18 mouse cellular contexts compared by ENCODE assay signal in genomic region chr10:68179741-68180140, GRCm38 (mm10).
DNase-seq lines count a peak whose midpoint lies in the region; ATAC-seq and TF ChIP-seq lines count a peak whose summit lies in the region.
"Had no signal": no experiment of that assay in that cellular context is flagged by ENCODE, and none has a peak within 500 bp of the region (broad histone marks: within the 10 kb centered on the region; RNA-seq: fewer than 3 reads in every experiment).

No protein-coding gene starts in this region.

- H3K9me3 ChIP-seq in heart, embryonic 12.5 days (replicated peaks), result no peaks in the 10 kb centered on the region
- no peaks in the 10 kb centered on the region for H3K9me3 ChIP-seq in kidney, postnatal 0 days (replicated peaks; ENCODE audit: low read length)
- H3K9me3 ChIP-seq: embryonic facial prominence, embryonic 13.5 days; forebrain, embryonic 10.5 days; midbrain, embryonic 13.5 days; neural tube, embryonic 15.5 days had no signal

- H3K27ac ChIP-seq in heart, embryonic 12.5 days (ENCODE audit: poor library complexity, severe bottlenecking), result peak overlapping the region; percentile 29; the same call in 1 of the 2 replicates
- H3K27ac ChIP-seq in kidney, postnatal 0 days, result peak overlapping the region; percentile 62; the same call in 1 of the 2 replicates
- peak overlapping the region; percentile 95 for H3K27ac ChIP-seq in brown adipose tissue, adult 24 weeks (replicated peaks; ENCODE audit: low read depth, low read length)
- peak overlapping the region; percentile 68 for H3K27ac ChIP-seq in macrophage
- H3K27ac ChIP-seq: embryonic facial prominence, embryonic 13.5 days; forebrain, embryonic 10.5 days; midbrain, embryonic 13.5 days; neural tube, embryonic 15.5 days had no signal

- H3K4me3 ChIP-seq in heart, embryonic 12.5 days, result no peak overlapping the region
- H3K4me3 ChIP-seq in kidney, postnatal 0 days (replicated peaks; ENCODE audit: low read depth, low read length), result no peak overlapping the region
- no peak overlapping the region for H3K4me3 ChIP-seq in brown adipose tissue, adult 24 weeks (ENCODE audit: insufficient read depth, low read depth, low read length)
- no peak overlapping the region for H3K4me3 ChIP-seq in macrophage (ENCODE audit: inconsistent target)
- H3K4me3 ChIP-seq: embryonic facial prominence, embryonic 13.5 days; forebrain, embryonic 10.5 days; midbrain, embryonic 13.5 days; myocyte; neural tube, embryonic 15.5 days had no signal

- H3K4me2 ChIP-seq in heart, embryonic 12.5 days, result no peak overlapping the region; the same call in 1 of the 2 replicates
- H3K4me2 ChIP-seq in kidney, postnatal 0 days (ENCODE audit: low read length), result no peak overlapping the region
- H3K4me2 ChIP-seq: embryonic facial prominence, embryonic 13.5 days; heart, embryonic 11.5 days; midbrain, embryonic 13.5 days; neural tube, embryonic 15.5 days had no signal

- no peaks in the 10 kb centered on the region for H3K27me3 ChIP-seq in heart, embryonic 12.5 days (replicated peaks)
- no peaks in the 10 kb centered on the region for H3K27me3 ChIP-seq in kidney, postnatal 0 days (ENCODE audit: insufficient read depth, low read length)
- H3K27me3 ChIP-seq: CH12.LX; embryonic facial prominence, embryonic 13.5 days; midbrain, embryonic 13.5 days; neural tube, embryonic 15.5 days had no signal

- no peak overlapping the region for H3K9ac ChIP-seq in heart, embryonic 12.5 days
- H3K9ac ChIP-seq in kidney, postnatal 0 days (ENCODE audit: low read depth, low read length), result no peak overlapping the region
- H3K9ac ChIP-seq: embryonic facial prominence, embryonic 13.5 days; midbrain, embryonic 13.5 days; neural tube, embryonic 15.5 days had no signal

- peaks cover 89% of the 10 kb centered on the region; the same call in 1 of the 2 replicates for H3K79me2 ChIP-seq in macrophage (ENCODE audit: inconsistent target)

- ATAC-seq in heart, embryonic 12.5 days (ENCODE audit: insufficient number of reproducible peaks, low FRiP score), result peak; percentile 38; the same call in 1 of the 2 replicates
- no peak for ATAC-seq in kidney, postnatal 0 days (replicated peaks; ENCODE audit: low FRiP score, low read depth)
- ATAC-seq: midbrain, embryonic 13.5 days had no signal

- H3K36me3 ChIP-seq in heart, embryonic 12.5 days, result peaks cover 5% of the 10 kb centered on the region
- no peaks in the 10 kb centered on the region for H3K36me3 ChIP-seq in kidney, postnatal 0 days (ENCODE audit: insufficient read depth, low read length)
- H3K36me3 ChIP-seq in macrophage (ENCODE audit: inconsistent target), result peaks cover 15% of the 10 kb centered on the region
- H3K36me3 ChIP-seq: forebrain, embryonic 10.5 days; midbrain, embryonic 13.5 days; neural tube, embryonic 15.5 days had no signal

- peaks cover 22% of the 10 kb centered on the region for H3K4me1 ChIP-seq in heart, embryonic 12.5 days (replicated peaks)
- peaks cover 5% of the 10 kb centered on the region; the same call in 1 of the 2 replicates for H3K4me1 ChIP-seq in kidney, postnatal 0 days (replicated peaks; ENCODE audit: insufficient read depth, low read length)
- H3K4me1 ChIP-seq in brown adipose tissue, adult 24 weeks (ENCODE audit: control insufficient read depth, insufficient read depth, insufficient read length, low read length), result peaks cover 22% of the 10 kb centered on the region
- H3K4me1 ChIP-seq: midbrain, embryonic 13.5 days had no signal

- DNase-seq in heart, adult 8-10 months (ENCODE audit: low spot score), result no peak
- no peak for DNase-seq in kidney, postnatal 0 days (ENCODE audit: low spot score)
- no peak for DNase-seq in kidney, adult 8-10 months
- DNase-seq in Muller cell, postnatal 12 days (ENCODE audit: inconsistent ontology term), result no peak
- no peak for DNase-seq in cerebellum, adult 9-11 months
- DNase-seq: cerebellum, adult 9-10 months; lung, adult 2 months; thymus, adult 18-20 months had no signal

- no peak for TF ChIP-seq CTCF in kidney, postnatal 0 days (IDR thresholded peaks at IDR 0.05; ENCODE audit: low read depth)

- WGBS in heart, embryonic 12.5 days, result 39% methylated on average over 5 of the region's 5 CpGs
- WGBS in kidney, postnatal 0 days, result 42% methylated on average over 5 of the region's 5 CpGs
- WGBS in macrophage (ENCODE audit: missing documents), result 94% methylated on average over 5 of the region's 5 CpGs

Comparison
In these comparisons a context has a peak if more than half of its experiments do, and no peak if none do; other contexts are left out.
1. H3K27ac ChIP-seq: peak in every context shown above with its lines; median percentile 95 in brown adipose tissue, adult 24 weeks; 68 in macrophage; 62 in kidney, postnatal 0 days; 29 in heart, embryonic 12.5 days.